Mouse (Mus musculus) lung, postnatal 0 days (tissue): ENCODE results near the gene Tbc1d9b. TPM values are rescaled to one million over a fixed set of nuclear protein-coding genes. Genes with fewer than 3 reads are reported as not detected.

ENCODE experiments used
- ATAC-seq: fragments of 200-750 bp; cut with Nextera tagmentation; 2 replicates; pipeline ENCODE4 v1.8.0; 2017; ENCODE audit warnings: moderate library complexity
- DNase-seq: peaks from one replicate; pipeline ENCODE4 v3.0.0-alpha.2; 2016; ENCODE audit warnings: low spot score
- H3K27ac ChIP-seq: fragments of 300-500 bp; sonication (generic); 2 replicates; pipeline ENCODE4 v1.5.1; 2014; ENCODE audit warnings: antibody characterized with exemption, mild to moderate bottlenecking, low read length, mixed read lengths
- H3K27me3 ChIP-seq: fragments of 300-500 bp; sonication (generic); replicated peaks from 2 replicates; pipeline ENCODE4 v1.6.1; 2014; ENCODE audit warnings: low read length, mixed read lengths; ENCODE audit not compliant: insufficient read depth
- H3K36me3 ChIP-seq: fragments of 300-500 bp; sonication (generic); 2 replicates; pipeline ENCODE4 v1.6.1; 2014; ENCODE audit warnings: low read length, mixed read lengths; ENCODE audit not compliant: insufficient read depth
- H3K4me1 ChIP-seq: fragments of 300-500 bp; sonication (generic); 2 replicates; pipeline ENCODE4 v1.6.1; 2014; ENCODE audit warnings: antibody characterized with exemption, low read depth, low read length, mixed read lengths; ENCODE audit not compliant: insufficient read depth
- H3K4me2 ChIP-seq: fragments of 300-500 bp; sonication (generic); replicated peaks from 2 replicates; pipeline ENCODE4 v1.6.1; 2014; ENCODE audit warnings: low read depth, mild to moderate bottlenecking, low read length, moderate library complexity, mixed read lengths
- H3K4me3 ChIP-seq: fragments of 300-500 bp; sonication (generic); 2 replicates; pipeline ENCODE4 v1.5.1; 2014; ENCODE audit warnings: low read depth, low read length
- H3K9ac ChIP-seq: fragments of 300-500 bp; sonication (generic); replicated peaks from 2 replicates; pipeline ENCODE4 v1.6.1; 2014; ENCODE audit warnings: low read depth, mild to moderate bottlenecking
- H3K9me3 ChIP-seq: fragments of 300-500 bp; sonication (generic); 2 replicates; pipeline ENCODE4 v1.6.1; 2016; ENCODE audit warnings: low read length, mixed read lengths
- CTCF ChIP-seq: IDR thresholded peaks from 2 replicates; pipeline ENCODE4 v1.5.1; 2016; ENCODE audit warnings: antibody characterized with exemption, mild to moderate bottlenecking
- EP300 ChIP-seq: IDR thresholded peaks from 2 replicates; pipeline ENCODE4 v1.6.1; 2016; ENCODE audit warnings: antibody characterized with exemption, mild to moderate bottlenecking, control low read depth
- WGBS: fragments of 180-500 bp; shearing (Covaris S2); extraction: QIAGEN DNeasy Blood & Tissue Kit; methylation state at CpG from one replicate; pipeline ENCODE4 v1.1.7; 2014; 5-methylcytosine and 5-hydroxymethylcytosine counted together
- polyA plus RNA-seq: library from polyadenylated mRNA; unstranded; fragments of >200 nt; fragmentation: Nextera tagmentation; extraction: Ambion mirVana; gene quantifications from 2 replicates; pipeline ENCODE4 v1.2.1, GENCODE M21; 2015

Gene Tbc1d9b
- polyA plus RNA-seq, 1 experiment from 2014 or later, result 26.1 TPM

DNA sequence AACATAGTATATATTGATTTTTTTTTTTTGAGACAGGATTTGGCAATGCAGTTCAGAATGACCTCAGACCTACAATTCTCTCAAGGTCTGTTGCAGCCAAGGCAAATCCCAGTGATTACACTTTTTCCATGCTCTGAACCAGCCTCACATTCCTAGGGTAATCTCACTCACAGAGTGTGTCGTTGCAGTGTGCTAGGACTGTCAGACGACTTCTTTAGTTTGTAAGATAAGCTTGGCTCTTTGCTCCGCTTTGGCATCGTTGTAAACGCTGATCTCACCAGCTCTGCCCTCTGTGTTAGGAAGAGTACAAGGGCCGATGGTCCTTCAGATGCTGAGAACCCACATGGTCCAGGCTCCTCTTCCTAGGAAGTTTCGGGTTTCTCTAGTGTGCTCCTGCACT, 25.2 kb upstream of the Tbc1d9b start:
- H3K27ac ChIP-seq, result no peak overlapping the region
- TF ChIP-seq EP300 (no peak), CTCF (no peak)
- no peaks in the 10 kb centered on the region for H3K27me3 ChIP-seq
- no peaks in the 10 kb centered on the region for H3K4me1 ChIP-seq
- H3K36me3 ChIP-seq, result no peaks in the 10 kb centered on the region
- ATAC-seq, result no peak
- no peak for DNase-seq
- no peak overlapping the region for H3K4me3 ChIP-seq
- no peak overlapping the region for H3K9ac ChIP-seq
- H3K4me2 ChIP-seq, result no peak overlapping the region
- H3K9me3 ChIP-seq, result no peaks in the 10 kb centered on the region
- 60% methylated on average over 7 of the region's 7 CpGs for WGBS

DNA sequence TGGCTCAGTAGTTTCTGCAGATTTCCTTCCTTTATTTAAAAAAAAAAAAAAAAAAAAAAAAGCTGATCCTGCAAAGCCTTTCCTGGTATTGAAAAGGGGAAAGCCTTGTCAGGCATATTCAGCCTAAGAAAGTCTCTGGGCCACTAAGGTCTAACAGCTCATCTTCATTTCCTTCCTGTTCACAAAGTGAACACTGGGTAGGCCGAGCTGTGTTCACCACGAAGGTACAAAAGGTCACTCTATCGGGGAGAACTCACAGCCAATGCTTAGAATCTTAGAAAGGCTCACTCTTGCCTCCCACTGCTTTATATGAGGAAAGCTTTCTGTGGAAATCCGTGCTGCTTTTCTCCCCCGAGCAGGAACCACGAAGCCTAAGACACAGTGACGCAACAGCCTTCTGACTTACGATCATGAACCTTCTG, 22.4 kb upstream of the Tbc1d9b start:
- WGBS, result 49% methylated on average over 8 of the region's 8 CpGs
- no peaks in the 10 kb centered on the region for H3K36me3 ChIP-seq
- H3K4me3 ChIP-seq, result no peak overlapping the region
- no peaks in the 10 kb centered on the region for H3K9me3 ChIP-seq
- TF ChIP-seq EP300 (no peak), CTCF (no peak)
- no peaks in the 10 kb centered on the region for H3K4me1 ChIP-seq
- peak; percentile 59 for ATAC-seq
- H3K27ac ChIP-seq, result no peak overlapping the region
- peak; percentile 60 for DNase-seq
- H3K9ac ChIP-seq, result no peak overlapping the region
- H3K4me2 ChIP-seq, result no peak overlapping the region
- no peaks in the 10 kb centered on the region for H3K27me3 ChIP-seq

DNA sequence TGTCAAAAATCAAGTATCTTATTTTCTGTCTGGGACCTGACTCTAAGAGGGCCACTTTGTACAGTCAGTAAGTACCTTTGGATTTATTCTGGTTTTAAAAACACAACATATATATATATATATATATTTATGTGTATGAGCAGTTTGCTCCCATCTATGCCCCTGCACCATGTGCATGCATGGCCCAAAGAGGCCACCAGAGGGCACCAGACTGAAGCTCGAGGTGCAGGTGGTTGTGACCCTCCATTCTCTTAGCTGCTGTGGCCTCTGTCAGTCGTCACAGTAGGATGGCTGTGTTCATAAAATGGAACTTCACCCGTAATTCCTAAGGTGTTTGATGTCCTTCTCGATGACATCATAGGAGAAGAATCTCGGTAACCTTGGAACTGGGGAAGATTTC, 16.9 kb upstream of the Tbc1d9b start:
- H3K27me3 ChIP-seq, result no peaks in the 10 kb centered on the region
- ATAC-seq, result peak; percentile 72
- no peak overlapping the region for H3K9ac ChIP-seq
- H3K27ac ChIP-seq, result no peak overlapping the region
- peak; percentile 77 for DNase-seq
- no peaks in the 10 kb centered on the region for H3K36me3 ChIP-seq
- TF ChIP-seq EP300, result no peak
- TF ChIP-seq CTCF, result peak; percentile 86
- no peak overlapping the region for H3K4me2 ChIP-seq
- no peak overlapping the region for H3K4me3 ChIP-seq
- no peaks in the 10 kb centered on the region for H3K4me1 ChIP-seq
- WGBS, result 15% methylated on average over 5 of the region's 5 CpGs
- no peaks in the 10 kb centered on the region for H3K9me3 ChIP-seq

DNA sequence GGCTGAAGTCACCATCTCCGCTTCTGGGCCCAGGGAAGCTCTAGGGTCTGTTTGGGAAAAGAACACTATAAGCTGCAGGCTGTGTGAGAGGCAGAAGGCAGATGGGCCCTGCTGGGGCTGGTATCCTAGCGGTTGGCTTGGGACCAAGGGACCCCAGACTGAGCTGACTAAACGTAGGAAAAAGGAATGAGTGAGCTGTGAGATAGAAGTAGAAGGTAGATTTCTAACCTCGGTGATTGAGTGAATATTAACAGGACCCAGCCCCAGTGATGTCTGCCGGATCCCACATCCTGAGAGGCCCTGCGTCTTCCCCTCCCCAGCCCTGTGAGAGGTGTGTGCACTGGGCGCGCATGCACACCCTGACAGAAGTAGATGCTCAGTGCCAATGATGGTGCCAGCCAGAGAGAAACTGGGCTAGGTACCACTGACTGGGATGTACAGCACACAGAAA, 8.5 kb upstream of the Tbc1d9b start:
- no peaks in the 10 kb centered on the region for H3K4me1 ChIP-seq
- no peaks in the 10 kb centered on the region for H3K9me3 ChIP-seq
- no peak overlapping the region for H3K27ac ChIP-seq
- H3K4me2 ChIP-seq, result no peak overlapping the region
- no peak for TF ChIP-seq EP300
- no peak for TF ChIP-seq CTCF
- no peak overlapping the region for H3K9ac ChIP-seq
- no peaks in the 10 kb centered on the region for H3K36me3 ChIP-seq
- 91% methylated on average over 8 of the region's 8 CpGs for WGBS
- no peak overlapping the region for H3K4me3 ChIP-seq
- no peaks in the 10 kb centered on the region for H3K27me3 ChIP-seq
- DNase-seq, result no peak
- no peak for ATAC-seq

DNA sequence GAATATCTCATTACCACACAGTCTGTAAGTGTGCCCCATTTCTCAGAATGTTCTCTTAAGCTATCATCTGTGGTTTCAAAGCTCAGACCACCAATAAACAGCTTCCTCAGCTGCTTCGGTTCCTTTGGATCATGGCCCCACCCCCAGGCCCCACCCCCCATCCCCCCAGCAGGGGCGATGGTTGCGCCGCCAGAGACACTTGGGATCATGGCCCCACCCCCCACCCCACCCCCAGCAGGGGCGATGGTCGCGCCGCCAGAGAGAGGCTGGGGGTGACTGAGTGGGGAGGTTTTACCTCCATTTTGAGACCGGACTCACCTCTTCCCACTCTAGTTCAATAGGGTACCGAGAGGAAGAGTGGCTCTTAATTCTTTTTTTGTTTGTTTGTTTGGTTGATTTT, 3.4 kb upstream of the Tbc1d9b start:
- Histone ChIP-seq H3K4me3 (no peak overlapping the region), H3K27me3 (no peaks in the 10 kb centered on the region), H3K4me2 (0 out of 2 replicates have a peak overlapping the region, but pooled peaks have one; percentile 14), H3K4me1 (peaks cover 5% of the 10 kb centered on the region; the same call in 1 of the 2 replicates), H3K9me3 (no peaks in the 10 kb centered on the region), H3K9ac (no peak overlapping the region), H3K27ac (no peak overlapping the region), H3K36me3 (no peaks in the 10 kb centered on the region)
- DNase-seq (no peak), ATAC-seq (no peak)
- 8% methylated on average over 10 of the region's 10 CpGs for WGBS
- TF ChIP-seq CTCF (no peak), EP300 (no peak)

DNA sequence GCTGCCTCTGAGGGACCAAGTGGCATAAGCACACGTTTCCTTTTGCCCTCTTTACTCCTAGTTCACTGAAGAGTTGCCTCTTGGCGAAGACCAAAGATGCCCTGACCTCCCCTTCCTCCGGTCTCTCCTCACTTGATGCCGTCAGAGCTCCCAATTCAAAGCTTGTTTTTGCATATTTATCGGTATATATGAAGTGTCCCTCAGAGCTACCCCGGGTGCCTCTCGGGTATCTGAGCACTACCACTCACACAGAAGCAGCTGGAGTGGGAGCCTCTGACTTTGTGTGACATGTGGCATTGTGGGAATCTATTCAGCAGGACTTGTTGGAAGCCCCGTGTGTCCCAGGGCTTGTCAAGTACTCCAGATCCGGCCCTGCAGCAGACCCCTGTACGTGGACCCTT, 605 bp downstream of the Tbc1d9b start:
- 6% methylated on average over 10 of the region's 10 CpGs for WGBS
- Histone ChIP-seq H3K9ac (peak overlapping the region; percentile 98), H3K36me3 (0 out of 2 replicates have a peak, but pooled peaks cover 7% of the 10 kb centered on the region), H3K27ac (peak overlapping the region; percentile 82), H3K4me3 (peak overlapping the region; percentile 90), H3K9me3 (no peaks in the 10 kb centered on the region), H3K27me3 (no peaks in the 10 kb centered on the region), H3K4me1 (peaks cover 8% of the 10 kb centered on the region; the same call in 1 of the 2 replicates), H3K4me2 (peak overlapping the region; percentile 92)
- DNase-seq (peak; percentile 44), ATAC-seq (no peak)
- TF ChIP-seq EP300 (no peak), CTCF (no peak)

DNA sequence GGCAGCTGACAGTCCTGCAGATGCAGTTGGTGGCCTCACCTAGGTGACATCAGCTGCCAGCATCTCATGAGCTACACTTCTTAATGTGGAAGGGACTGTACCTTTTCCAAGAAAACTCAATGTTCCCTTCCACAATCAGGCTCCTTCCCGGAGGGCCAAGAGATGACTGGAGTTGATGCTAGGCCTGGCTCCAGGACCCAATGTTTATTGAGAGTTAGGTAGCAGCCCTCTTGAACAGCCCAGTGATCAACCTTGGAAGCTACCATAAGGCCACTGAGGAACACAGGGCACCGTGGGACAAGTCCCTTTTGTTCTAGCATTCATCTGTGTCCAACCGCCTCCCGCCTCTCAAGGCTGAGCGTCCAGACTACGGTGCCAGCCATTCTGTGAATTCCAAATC, 1.1 kb downstream of the Tbc1d9b start:
- Histone ChIP-seq H3K4me3 (peak overlapping the region; percentile 90), H3K36me3 (peaks cover 9% of the 10 kb centered on the region; the same call in 1 of the 2 replicates), H3K9ac (peak overlapping the region; percentile 98), H3K9me3 (no peaks in the 10 kb centered on the region), H3K27ac (peak overlapping the region; percentile 82), H3K4me1 (peaks cover 8% of the 10 kb centered on the region; the same call in 1 of the 2 replicates), H3K4me2 (peak overlapping the region; percentile 92), H3K27me3 (no peaks in the 10 kb centered on the region)
- ATAC-seq (no peak), DNase-seq (no peak)
- no peak for TF ChIP-seq EP300
- 76% methylated on average over 6 of the region's 6 CpGs for WGBS
